Mouse (Mus musculus) gastrocnemius, postnatal 4 days (tissue): ENCODE measurements around the gene Ccdc91. TPM values are rescaled to one million over a fixed set of nuclear protein-coding genes. Genes with fewer than 3 reads are reported as not detected.

Source experiments
- DNase-seq, 2 experiments: peaks; one replicate each; pipeline ENCODE4 v3.0.0; 2021 to 2022; ENCODE audit warnings: low spot score in 2 of 2, mixed read lengths in 2 of 2
- long read RNA-seq, 2 experiments: library from polyadenylated mRNA; stranded (forward); transcript quantifications; one replicate each; pipeline ENCODE4 v2.0.0; 2021
- total RNA-seq, 2 experiments: library from RNA; stranded (reverse); gene quantifications; 2 replicates each; pipeline ENCODE4 v1.2.3; 2021

Gene Ccdc91
- total RNA-seq = 10 to 100 TPM; 36.1 to 37.2 TPM
- long read RNA-seq, experiment 1, transcript Ccdc91-201 (13 exons, 2,459 nt) = major isoform, 44 of 66 reads
- long read RNA-seq, experiment 1, partial matches to known transcripts = 2 of 66 reads
- long read RNA-seq, experiment 1, other reads (novel, unspliced or antisense) = 20 of 66 reads
- long read RNA-seq, experiment 2, transcript Ccdc91-201 (13 exons, 2,459 nt) = major isoform, 57 of 77 reads
- long read RNA-seq, experiment 2, partial matches to known transcripts = 3 of 77 reads
- long read RNA-seq, experiment 2, other reads (novel, unspliced or antisense) = 17 of 77 reads

DNA sequence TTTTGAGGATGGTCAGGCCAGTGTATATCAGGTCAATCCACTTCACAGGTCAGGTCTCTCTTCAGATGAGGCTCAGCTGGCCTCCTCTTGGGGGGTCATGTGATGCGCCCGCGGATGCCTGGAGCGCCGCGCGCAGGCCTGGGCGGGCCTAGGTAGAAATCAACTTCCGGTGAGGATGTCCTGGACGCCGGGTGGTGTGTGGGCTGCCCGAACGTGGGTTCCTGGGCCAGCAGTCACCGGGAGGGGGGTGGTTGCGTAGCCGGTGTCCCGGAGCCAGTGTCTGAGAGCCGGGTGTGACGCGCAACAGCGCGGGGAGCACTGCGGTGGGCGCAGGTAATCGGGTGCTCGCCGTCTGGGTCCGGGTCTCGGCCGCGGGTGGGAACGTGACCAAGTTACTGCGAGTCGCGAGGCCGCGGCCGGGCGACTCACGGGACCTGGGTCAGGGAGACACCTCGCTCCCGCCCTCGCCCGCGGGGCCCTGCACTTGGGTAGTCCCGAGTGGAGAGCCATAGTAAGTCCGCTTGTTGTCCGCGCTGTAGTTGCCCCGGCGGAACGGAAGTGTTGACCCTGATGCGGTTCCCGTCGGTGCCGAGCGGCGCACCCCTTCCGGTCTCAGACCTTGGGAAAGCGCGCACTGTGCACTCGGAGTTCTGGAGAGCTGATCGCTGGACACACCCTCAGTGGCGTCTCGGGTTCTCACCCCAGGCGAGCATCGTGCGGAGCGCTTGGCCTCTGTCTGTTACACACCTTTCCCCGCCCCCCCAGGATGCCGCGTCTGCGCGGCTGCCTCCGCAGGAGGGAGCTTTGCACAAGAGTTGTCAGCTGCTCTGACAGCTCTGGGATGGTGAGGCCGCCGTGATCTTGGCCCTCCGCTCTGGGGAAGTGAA lies at the start of gene Ccdc91:
Ccdc91 (plus strand) TSS at position 102 of the 887 bp plus-strand sequence.
- DNase-seq = peak; percentile 88 to 92

GRCm38 (mm10) chr6:147426927-147427487 lies 48.6 kb upstream of the Ccdc91 start:
- DNase-seq = no peak

GRCm38 (mm10) chr6:147455775-147456174 lies 19.9 kb upstream of the Ccdc91 start:
- no peak for DNase-seq

DNA sequence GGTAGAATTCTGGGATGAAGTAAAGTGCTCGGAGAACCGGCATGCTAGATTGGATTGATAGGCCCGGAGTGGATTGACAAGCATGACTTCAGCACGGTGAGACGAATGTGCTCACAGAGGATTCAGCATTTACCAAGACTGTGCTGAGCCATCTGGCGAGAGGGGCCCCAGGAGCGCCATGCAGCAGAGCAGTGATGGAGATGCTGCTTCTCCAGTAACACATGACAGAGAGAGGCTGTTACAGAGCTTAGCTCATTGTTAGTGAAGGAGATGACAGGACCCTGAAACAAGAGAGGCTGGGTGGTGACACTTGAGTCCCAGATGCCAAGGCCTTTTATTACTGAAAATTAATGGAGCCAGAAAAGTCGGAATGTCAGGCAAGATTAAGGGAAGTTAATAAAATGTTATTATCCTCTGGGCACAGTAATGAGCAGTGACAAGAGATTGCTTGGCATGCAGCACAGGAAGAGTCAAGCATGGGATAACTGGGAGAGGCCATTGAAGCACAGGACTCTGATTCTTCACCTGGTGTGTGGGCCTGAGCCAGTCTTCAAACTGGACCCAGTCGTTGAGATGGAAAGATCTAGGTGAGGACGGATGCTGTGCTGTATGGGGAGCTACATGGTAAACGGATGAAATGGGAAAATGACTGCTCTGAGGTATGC lies 16.9 kb upstream of the Ccdc91 start:
- DNase-seq = no peak

- no peak for DNase-seq
Observed at GRCm38 (mm10) chr6:147470016-147470415, 5.6 kb upstream of the Ccdc91 start.

GRCm38 (mm10) chr6:147481141-147481540 lies 5.5 kb downstream of the Ccdc91 start:
- DNase-seq = no peak

- no peak for DNase-seq
Observed at GRCm38 (mm10) chr6:147490120-147490519, 14.5 kb downstream of the Ccdc91 start.

DNA sequence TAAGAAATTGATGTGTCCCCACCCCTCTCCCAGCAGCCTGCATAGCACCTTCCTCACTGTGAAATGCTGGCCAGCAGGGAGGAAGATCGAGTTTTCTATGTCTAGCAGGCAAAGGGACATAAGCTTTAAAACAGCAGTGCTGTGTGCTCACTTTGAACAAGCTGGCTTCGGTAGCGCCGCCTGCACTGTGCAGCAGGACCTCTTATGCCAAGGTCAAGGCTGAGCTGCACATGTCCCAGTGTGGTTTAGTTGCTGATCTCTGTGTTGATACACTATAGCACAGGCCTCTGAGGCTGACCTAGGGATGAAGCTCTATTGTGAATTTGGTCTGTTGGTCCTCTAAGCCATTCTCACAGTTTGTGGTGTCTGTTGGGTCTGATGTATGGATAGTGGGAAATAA lies 16.9 kb downstream of the Ccdc91 start:
- no peak for DNase-seq

GRCm38 (mm10) chr6:147501439-147501838 lies 25.8 kb downstream of the Ccdc91 start:
- no peak for DNase-seq

DNA sequence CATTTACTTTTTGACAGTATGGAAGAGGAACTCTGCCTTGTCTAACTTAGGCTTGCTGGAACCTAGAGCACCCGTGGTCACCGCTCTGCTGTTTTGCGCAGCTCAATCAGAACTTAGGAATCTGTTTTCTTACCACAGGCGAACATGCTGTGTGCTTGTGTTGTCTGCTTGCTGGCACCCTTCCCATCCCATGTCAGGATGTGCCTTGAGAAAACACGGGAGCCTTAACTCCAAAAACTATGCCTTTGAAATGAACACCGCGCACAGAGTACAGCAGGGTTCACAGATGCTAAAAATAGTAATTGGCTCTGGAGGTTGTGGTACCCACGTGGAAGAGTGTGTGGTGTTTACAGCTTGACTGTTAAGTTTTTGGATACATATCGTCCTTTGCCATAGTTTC lies 30.4 kb downstream of the Ccdc91 start:
- DNase-seq = peak in 1 of 2 experiments; percentile 18

- no peak for DNase-seq
Observed at GRCm38 (mm10) chr6:147506496-147506895, 30.9 kb downstream of the Ccdc91 start.

DNA sequence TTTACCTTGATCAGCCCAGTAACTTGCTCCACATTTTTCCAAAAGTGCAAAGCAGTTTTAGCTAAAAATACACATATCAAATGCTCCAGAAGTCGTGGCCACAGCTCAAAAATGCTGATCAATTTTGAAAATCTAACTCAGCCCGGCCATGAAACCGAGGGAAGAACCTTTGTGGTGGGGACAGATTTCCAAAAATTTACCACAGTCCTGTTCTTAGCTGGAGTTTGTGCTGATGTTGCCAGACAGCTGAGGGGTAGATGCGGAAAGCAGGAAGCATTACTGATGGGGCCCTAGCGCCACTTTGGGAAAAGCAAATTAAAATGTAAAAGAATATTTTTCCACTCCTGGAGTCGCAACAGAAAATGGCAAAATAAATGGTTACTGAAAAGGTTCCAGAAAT lies 31.6 kb downstream of the Ccdc91 start:
- DNase-seq = no peak

- no peak for DNase-seq
Observed at GRCm38 (mm10) chr6:147510516-147510915, 34.9 kb downstream of the Ccdc91 start.

GRCm38 (mm10) chr6:147517909-147518308 lies 42.3 kb downstream of the Ccdc91 start:
- no peak for DNase-seq

DNA sequence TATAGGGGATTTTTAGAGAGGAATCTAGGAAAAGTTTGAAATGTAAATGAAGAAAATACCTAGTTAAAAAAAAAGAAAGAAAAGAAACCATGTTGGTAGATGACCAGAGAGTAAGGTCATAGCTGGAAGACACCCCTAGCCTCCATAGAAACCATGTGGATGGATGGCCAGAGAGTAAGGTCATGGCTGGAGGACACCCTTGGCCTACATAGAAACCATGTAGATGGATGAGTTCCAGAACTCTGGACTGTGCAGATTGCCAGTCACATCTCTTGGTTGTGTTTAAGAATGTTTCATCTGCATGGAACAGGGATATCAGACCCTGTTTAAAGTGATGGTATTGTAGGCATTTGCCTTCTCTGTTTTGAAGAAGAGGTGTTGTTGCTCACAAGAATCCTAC lies 49.6 kb downstream of the Ccdc91 start:
- no peak for DNase-seq

- DNase-seq = no peak
Observed at GRCm38 (mm10) chr6:147534971-147535370, 59.3 kb downstream of the Ccdc91 start.

DNA sequence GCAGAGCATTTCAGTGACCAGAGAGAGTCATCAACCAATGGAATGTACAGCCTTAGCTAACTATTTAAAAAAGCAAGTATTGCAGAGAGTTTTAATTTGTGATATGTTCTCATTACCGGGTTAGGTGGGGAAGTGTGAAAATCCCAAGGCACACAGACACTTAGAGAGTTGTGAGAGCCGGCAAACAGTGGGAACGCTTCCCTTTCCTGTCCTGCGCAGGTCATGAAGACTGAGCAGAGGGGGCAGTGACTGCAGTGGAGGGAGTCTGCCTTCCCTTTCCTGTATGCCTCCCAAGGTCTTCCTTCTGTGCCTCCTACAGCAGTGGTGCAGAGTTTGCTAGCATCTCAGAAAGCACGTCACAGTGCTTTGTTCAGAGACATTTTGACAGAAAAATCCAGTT lies 62.6 kb downstream of the Ccdc91 start:
- DNase-seq = no peak

GRCm38 (mm10) chr6:147539056-147539600 lies 63.5 kb downstream of the Ccdc91 start:
- DNase-seq = no peak

- no peak for DNase-seq
Observed at GRCm38 (mm10) chr6:147540942-147541341, 65.3 kb downstream of the Ccdc91 start.

GRCm38 (mm10) chr6:147555591-147555990 lies 80.0 kb downstream of the Ccdc91 start:
- DNase-seq = peak in 1 of 2 experiments; percentile 17

DNA sequence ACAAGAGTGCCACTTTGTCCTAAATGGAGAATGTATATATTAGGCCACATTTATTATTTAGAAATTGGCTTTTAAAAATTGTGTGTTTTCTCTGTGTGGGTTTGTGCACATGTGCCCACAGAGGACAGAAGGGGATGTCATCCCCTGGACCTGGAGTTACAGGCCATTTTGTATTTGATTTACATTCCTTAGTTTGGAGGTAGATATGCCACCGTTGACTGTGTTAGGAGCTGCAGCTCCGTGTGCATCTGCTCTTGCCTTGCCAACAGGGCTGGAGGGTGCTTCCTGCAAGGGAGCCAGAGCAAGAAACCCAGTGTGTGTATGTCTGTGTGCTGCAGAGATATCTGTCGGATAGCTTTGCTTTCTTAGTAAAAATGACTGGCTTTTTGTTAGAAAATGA lies 83.7 kb downstream of the Ccdc91 start:
- no peak for DNase-seq
